Mouse (Mus musculus) erythroblast, embryonic 14.5 days (primary cell): ENCODE results near the gene Kat5. TPM values are rescaled to one million over a fixed set of nuclear protein-coding genes. Genes with fewer than 3 reads are reported as not detected.

Experiments used
- H3K27me3 ChIP-seq: 2 replicates; pipeline ENCODE4 v1.6.1; 2012; ENCODE audit warnings: inconsistent platforms; ENCODE audit not compliant: control insufficient read depth
- H3K36me3 ChIP-seq: 2 replicates; pipeline ENCODE4 v1.6.1; 2012; ENCODE audit warnings: mild to moderate bottlenecking, inconsistent platforms; ENCODE audit not compliant: control insufficient read depth
- H3K4me1 ChIP-seq: 2 replicates; pipeline ENCODE4 v1.6.1; 2012; ENCODE audit warnings: inconsistent platforms; ENCODE audit not compliant: control insufficient read depth
- H3K4me3 ChIP-seq: replicated peaks from 2 replicates; pipeline ENCODE3; 2012; ENCODE audit warnings: moderate library complexity, mild to moderate bottlenecking, inconsistent platforms
- H3K9me3 ChIP-seq: 2 replicates; pipeline ENCODE4 v1.6.1; 2012; ENCODE audit warnings: low read length, inconsistent platforms, mixed read lengths; ENCODE audit not compliant: control insufficient read depth
- GATA1 ChIP-seq: IDR thresholded peaks from 2 replicates; pipeline ENCODE4 v1.6.1; 2012; ENCODE audit warnings: low read length, inconsistent platforms, mixed read lengths
- TAL1 ChIP-seq: IDR thresholded peaks from 3 replicates; pipeline ENCODE4 v1.6.1; 2012; ENCODE audit warnings: low read length, inconsistent platforms, mixed read lengths
- polyA plus RNA-seq: library from polyadenylated mRNA; stranded (reverse); fragments of >175 nt; gene quantifications from 2 replicates; pipeline ENCODE4 v1.2.3, GENCODE M21; 2012

Kat5 gene
- polyA plus RNA-seq, 1 experiment, result 6.0 TPM

DNA sequence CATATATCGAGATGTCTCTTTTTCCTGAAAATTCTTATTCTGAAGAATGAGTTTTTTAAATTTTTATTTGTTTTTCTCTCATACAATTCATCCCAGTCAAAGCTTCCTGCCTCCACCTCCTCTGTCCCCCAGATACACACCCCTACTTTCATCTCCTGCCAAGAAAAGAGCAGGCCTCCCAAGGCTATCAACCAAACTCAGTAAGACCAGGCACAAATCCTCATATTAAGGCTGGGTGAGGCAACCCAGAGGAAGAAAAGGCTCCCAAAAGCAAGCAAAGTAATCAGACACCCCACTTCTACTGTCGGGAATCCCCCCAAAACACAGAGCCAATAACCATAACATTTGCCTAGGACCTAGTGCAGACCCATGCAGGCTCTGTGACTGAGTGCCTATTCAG lies 28.0 kb downstream of the Kat5 start:
- Histone ChIP-seq H3K4me1 (no peaks in the 10 kb centered on the region), H3K9me3 (no peaks in the 10 kb centered on the region), H3K36me3 (no peaks in the 10 kb centered on the region), H3K27me3 (peaks cover 4% of the 10 kb centered on the region), H3K4me3 (no peak overlapping the region)
- TF ChIP-seq GATA1 (no peak), TAL1 (no peak)

GRCm38 (mm10) chr19:5580776-5581175 lies 29.3 kb downstream of the Kat5 start:
- H3K27me3 ChIP-seq, result peaks cover 2% of the 10 kb centered on the region; the same call in 1 of the 2 replicates
- no peaks in the 10 kb centered on the region for H3K36me3 ChIP-seq
- no peaks in the 10 kb centered on the region for H3K9me3 ChIP-seq
- no peaks in the 10 kb centered on the region for H3K4me1 ChIP-seq
- H3K4me3 ChIP-seq, result no peak overlapping the region
- no peak for TF ChIP-seq GATA1
- TF ChIP-seq TAL1, result no peak

GRCm38 (mm10) chr19:5579971-5580370 lies 30.1 kb downstream of the Kat5 start:
- TF ChIP-seq GATA1 (no peak), TAL1 (no peak)
- peaks cover 2% of the 10 kb centered on the region; the same call in 1 of the 2 replicates for H3K27me3 ChIP-seq
- H3K4me1 ChIP-seq, result no peaks in the 10 kb centered on the region
- no peak overlapping the region for H3K4me3 ChIP-seq
- no peaks in the 10 kb centered on the region for H3K36me3 ChIP-seq
- H3K9me3 ChIP-seq, result no peaks in the 10 kb centered on the region

DNA sequence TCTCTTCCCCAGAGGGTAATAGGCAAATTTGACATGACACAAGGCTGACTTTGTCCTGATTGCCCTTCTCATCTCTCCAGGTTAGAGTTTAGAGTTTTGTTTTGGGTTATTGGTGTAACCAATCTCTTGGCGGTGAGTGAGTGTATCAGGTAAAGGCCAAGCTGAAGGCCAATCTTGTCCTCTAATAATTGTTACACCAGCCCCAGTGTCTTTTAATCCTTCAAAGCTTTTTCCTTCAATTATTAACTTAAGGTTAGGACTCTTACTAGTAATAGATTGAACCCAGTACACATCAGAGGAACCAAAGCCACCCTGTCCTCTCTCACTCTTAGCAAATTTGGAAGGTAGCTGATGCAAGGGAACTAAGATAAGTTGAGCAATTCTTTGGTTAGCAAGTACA lies 34.7 kb downstream of the Kat5 start:
- Histone ChIP-seq H3K4me3 (no peak overlapping the region), H3K4me1 (peaks cover 6% of the 10 kb centered on the region), H3K9me3 (no peaks in the 10 kb centered on the region), H3K36me3 (peaks cover 8% of the 10 kb centered on the region), H3K27me3 (peaks cover 2% of the 10 kb centered on the region; the same call in 1 of the 2 replicates)
- TF ChIP-seq TAL1 (no peak), GATA1 (no peak)

DNA sequence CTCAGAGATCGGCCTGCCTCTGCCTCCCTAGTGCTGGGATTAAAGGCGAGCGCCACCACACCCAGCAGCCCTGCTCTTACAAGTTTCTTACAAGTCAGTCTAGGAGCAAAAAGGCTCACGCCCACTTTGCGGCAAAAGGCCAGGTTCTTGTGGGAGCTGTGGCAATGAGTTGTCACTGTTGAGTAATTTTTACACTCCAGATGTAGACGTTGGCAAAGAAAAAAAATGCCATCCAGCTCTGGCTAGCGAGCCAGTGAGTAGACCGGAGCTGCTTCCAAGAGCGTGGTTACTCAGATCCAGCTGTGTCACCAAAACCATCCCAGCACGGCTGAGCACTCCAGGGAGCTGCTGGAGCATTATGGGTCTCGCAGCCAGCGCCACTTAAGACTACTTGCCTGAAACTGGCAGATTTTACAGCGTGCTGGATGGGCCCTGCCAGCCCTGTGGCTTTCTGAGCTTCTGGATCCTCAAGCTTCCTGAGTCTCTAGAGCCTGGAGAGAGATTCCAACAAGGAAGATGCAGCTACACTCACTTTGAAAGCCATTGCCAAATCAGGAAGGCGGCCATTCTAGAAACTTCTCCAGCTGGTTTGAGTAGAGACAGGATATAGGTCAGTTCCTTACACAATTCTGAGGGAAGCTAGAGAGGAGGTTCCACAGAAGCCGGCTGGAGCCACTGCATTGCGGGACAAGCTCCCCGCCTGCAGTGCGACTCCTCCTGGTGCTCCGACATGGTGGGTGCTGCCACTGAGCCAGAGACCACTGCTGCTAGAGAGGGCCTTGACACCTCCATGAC lies 37.5 kb downstream of the Kat5 start:
- Histone ChIP-seq H3K4me3 (no peak overlapping the region), H3K4me1 (peaks cover 30% of the 10 kb centered on the region), H3K27me3 (no peaks in the 10 kb centered on the region), H3K36me3 (peaks cover 22% of the 10 kb centered on the region), H3K9me3 (no peaks in the 10 kb centered on the region)
- no peak for TF ChIP-seq TAL1
- no peak for TF ChIP-seq GATA1

GRCm38 (mm10) chr19:5571831-5572230 lies 38.2 kb downstream of the Kat5 start:
- Histone ChIP-seq H3K4me1 (peaks cover 37% of the 10 kb centered on the region), H3K27me3 (peaks cover 6% of the 10 kb centered on the region), H3K9me3 (no peaks in the 10 kb centered on the region), H3K4me3 (no peak overlapping the region), H3K36me3 (peaks cover 22% of the 10 kb centered on the region)
- no peak for TF ChIP-seq TAL1
- no peak for TF ChIP-seq GATA1

DNA sequence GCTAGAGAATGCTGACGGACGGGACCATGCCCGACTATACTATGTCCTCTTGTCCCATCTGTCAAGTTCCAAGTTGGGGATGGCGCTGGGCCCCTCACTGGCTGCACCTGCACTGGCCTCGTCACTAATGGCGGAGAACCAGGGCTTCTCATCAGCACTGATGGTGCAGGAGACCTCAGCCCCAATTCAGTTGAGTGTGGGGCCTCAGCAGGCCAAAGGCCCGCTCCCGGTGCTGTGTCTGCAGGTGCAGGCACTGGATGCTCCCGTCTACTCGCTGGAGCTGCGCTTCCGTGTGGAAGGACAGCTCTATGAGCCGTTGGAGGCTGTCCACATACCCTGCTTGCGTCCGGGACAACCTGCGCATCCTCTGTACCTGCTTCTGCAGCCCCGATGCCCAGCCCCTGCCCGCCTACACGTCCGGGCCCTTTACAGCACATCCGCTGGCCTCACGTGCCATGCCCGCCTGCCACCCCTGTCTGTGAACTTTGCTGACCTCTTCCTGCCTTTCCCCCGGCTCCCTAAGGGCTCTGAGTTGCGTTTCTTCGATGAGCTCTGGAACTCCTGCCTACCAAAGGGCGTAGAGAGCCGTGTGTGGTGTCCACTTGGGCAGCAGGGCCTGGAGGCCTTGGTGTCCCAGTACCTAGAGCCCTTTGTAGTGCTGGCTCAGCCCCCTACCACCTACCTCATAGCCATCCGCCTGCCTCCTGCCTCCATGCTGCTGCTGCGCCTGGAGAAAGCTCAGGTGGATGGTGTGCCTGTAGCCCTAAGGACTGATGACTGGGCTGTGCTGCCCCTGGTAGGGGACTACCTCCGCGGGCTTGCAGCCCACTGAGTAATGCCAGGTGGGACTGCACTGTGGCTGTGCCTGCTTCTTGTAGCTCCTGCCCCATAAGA lies 39.4 kb downstream of the Kat5 start:
- peaks cover 42% of the 10 kb centered on the region for H3K4me1 ChIP-seq
- H3K9me3 ChIP-seq, result no peaks in the 10 kb centered on the region
- peaks cover 22% of the 10 kb centered on the region for H3K36me3 ChIP-seq
- peaks cover 18% of the 10 kb centered on the region for H3K27me3 ChIP-seq
- no peak for TF ChIP-seq GATA1
- no peak overlapping the region for H3K4me3 ChIP-seq

- H3K36me3 ChIP-seq, result peaks cover 22% of the 10 kb centered on the region
- TF ChIP-seq TAL1 (no peak), GATA1 (no peak)
- no peaks in the 10 kb centered on the region for H3K9me3 ChIP-seq
- no peak overlapping the region for H3K4me3 ChIP-seq
- peaks cover 28% of the 10 kb centered on the region for H3K27me3 ChIP-seq
- peaks cover 42% of the 10 kb centered on the region for H3K4me1 ChIP-seq
Observed at GRCm38 (mm10) chr19:5569521-5569920, 40.5 kb downstream of the Kat5 start.

GRCm38 (mm10) chr19:5568470-5569140 lies 41.4 kb downstream of the Kat5 start:
- peaks cover 42% of the 10 kb centered on the region for H3K4me1 ChIP-seq
- peaks cover 38% of the 10 kb centered on the region for H3K27me3 ChIP-seq
- H3K36me3 ChIP-seq, result peaks cover 22% of the 10 kb centered on the region
- TF ChIP-seq TAL1, result no peak
- no peak for TF ChIP-seq GATA1
- H3K9me3 ChIP-seq, result no peaks in the 10 kb centered on the region
- H3K4me3 ChIP-seq, result peak overlapping the region; percentile 80
